Mouse (Mus musculus): ENCODE measurements around the gene Tnrc6b.

Tnrc6b gene

DNA sequence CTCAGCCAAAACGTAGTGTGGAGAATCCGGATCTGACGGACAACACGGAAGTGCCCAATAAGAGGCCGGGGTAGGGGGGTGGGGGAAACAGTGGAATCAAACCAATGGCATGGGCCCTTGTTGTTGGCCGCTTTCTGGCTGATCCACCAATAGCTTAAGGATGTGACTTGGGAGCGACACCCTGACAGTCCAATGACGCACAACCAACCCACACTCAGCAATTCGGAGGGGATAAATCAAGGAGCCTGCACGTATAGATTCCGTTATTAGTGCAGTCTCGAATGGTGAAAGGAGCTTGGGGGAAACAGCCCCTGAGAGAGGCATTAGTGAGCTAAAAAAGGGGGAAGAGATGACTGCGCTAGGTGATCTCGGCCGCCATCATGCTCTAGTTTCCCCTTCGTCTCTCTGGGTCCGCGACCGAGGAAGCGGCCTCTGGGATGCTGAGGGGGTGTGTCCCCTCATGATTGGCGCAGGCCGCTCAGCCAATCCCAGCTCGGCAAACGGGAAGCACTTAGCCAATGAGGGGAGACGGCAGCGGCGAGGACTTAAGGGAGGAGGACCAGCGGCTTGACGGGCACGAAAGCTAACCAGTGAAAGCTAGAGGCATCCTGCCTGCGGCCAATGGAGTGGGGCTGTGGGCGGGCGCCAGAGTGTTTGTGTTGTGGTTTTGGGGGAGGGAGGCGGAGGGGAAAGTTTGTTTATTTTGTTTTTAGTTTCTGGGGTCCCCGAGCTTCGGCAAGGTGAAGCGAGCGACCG lies at the start of gene Tnrc6b:
Gene Tnrc6b (plus strand): TSS at position 706 of the 756 bp plus-strand sequence.
- peak; percentile 99 for DNase-seq (ENCODE audit: low read depth)

GRCm38 (mm10) chr15:80664444-80664843 lies 46.7 kb upstream of the Tnrc6b start:
- no peak for DNase-seq (ENCODE audit: low read depth)

- no peak for DNase-seq (ENCODE audit: low read depth)
Measured at GRCm38 (mm10) chr15:80671295-80672252, 39.5 kb upstream of the Tnrc6b start, which contains the start of gene Fam83f. Gene Fam83f, plus strand, starts transcription at chr15:80671847.

DNA sequence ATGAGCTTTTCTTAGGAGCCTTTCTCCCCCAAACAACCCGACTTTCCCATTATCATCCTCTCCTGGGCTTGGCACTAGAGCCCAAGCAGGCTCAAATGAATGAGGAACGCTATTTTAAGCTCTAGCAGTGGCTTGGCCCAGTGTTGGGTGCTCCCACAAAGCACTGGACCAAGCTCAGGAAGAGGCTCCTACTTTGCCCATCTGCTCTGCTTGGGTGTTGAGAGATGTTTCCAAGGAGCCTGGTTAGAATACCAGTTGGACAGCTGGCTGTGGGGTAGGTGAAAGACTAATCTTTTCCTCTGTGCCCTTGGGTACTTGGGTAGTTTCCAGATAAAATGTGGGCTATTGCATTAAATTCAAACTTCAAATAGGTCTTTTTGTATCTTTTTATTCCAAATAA lies 38.3 kb upstream of the Tnrc6b start:
- no peak for DNase-seq (ENCODE audit: low read depth)

DNA sequence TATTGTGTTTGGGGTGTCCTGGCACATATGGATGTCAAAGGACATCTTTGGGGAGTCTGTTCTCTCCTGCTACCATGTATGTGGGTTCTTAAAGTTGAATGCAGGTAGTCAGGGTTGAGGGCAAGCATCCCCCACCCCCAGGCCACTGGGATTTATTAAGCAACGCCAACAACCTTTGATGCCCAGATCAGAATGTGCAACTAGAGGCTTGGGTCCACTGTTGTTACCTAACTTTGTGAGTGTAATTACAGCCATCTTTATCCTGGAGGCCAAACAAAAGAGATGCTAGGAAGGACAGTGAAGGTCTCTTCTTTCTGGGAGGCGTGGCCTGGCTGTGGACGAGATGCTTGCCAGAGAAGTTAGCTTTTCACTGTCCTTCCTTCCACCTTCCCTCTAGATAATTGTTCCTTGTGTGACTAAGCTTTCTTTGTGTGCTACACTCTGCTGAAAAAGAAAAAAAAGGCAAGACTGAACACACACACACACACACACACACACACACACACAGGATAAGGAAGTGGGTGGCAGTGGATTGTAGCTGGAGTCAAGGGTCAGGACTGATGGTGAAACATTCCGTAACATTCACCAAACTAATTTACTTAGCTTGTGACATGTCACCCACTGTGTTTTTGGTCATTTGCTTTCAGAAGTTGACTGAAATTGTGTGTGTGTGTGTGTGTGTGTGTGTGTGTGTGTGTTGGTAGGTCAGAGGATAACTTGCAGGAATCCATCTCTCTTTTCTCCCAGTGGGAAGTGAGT lies 37.6 kb upstream of the Tnrc6b start:
- no peak for DNase-seq (ENCODE audit: low read depth)

DNA sequence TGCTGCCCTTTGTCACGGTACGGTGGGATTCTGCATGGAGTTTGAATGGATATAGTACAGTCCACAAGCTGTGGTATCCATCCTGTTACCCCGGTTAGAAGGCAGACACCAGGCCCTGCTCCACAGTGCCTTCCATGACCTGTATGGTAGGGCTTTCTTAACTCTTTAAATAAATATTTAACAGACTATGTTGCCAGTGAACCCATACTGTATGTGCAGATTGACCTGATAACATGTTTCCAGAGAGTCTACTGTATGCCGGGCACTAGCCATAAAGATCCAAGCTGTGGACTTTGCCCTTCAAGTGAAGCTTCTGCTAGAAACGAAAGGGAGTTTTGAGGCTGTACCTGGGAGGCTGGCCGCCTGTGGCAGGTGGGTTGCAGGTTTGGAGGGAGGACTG lies 36.4 kb upstream of the Tnrc6b start:
- DNase-seq (ENCODE audit: low read depth): no peak

- no peak for DNase-seq (ENCODE audit: low read depth)
Measured at GRCm38 (mm10) chr15:80679515-80680215, 31.4 kb upstream of the Tnrc6b start.

DNA sequence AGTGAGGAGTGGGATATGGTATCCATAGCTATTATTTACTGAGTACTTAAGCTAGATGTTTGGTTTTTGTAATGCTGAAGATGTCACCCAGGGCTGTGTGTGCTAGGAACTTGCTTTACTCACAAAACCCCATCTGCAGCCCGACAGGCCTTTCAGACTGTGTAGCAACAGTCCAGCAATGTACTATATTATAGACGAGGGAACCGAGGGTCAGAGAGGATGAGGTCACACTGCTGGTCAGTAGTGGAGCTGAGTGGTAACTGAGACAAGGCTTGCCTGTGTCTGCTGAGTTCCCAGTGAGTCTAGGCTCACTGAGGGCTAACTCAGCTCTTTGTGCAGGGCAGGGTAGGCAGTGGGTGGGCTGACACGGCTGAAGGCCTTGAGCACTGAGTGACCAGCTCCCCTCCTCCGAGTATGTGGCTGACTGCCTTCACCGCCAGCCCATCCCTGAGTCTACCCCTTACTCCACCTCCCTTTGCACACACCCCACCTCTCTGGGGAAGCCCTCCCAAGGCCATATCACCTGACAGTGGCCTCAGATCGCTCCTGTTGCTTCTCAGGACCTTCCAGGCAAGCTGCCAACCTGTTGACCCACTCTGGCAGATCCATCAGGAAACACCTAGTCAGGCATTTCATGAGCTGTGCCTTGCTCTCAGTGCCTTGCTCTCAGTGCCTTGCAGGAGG lies 30.6 kb upstream of the Tnrc6b start:
- DNase-seq (ENCODE audit: low read depth): no peak

DNA sequence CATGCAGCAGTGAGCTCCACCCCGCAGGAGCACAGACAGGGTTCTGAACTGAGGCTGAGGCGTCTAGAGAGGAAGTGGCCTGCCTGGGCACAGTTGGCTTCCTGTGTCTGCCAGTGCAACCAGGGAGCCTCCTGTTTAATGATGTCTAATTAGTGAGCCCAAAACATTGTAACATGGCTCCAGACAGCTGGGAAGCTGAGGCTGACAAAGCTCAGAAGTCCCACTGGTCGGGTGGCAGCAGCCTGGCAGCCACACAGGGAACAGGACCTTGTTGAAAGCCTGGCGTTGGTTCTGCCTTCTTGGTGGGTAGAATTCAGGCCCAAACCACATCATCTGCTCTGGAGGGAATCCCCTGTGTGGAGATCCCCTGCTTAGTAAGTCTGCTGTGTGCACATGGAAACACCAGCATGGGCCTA lies 29.6 kb upstream of the Tnrc6b start:
- DNase-seq (ENCODE audit: low read depth): no peak

GRCm38 (mm10) chr15:80682343-80682742 lies 28.8 kb upstream of the Tnrc6b start:
- no peak for DNase-seq (ENCODE audit: low read depth)

GRCm38 (mm10) chr15:80683151-80683550 lies 28.0 kb upstream of the Tnrc6b start:
- DNase-seq (ENCODE audit: low read depth): no peak

- DNase-seq (ENCODE audit: low read depth): no peak
Measured at GRCm38 (mm10) chr15:80683990-80684389, 27.1 kb upstream of the Tnrc6b start.

DNA sequence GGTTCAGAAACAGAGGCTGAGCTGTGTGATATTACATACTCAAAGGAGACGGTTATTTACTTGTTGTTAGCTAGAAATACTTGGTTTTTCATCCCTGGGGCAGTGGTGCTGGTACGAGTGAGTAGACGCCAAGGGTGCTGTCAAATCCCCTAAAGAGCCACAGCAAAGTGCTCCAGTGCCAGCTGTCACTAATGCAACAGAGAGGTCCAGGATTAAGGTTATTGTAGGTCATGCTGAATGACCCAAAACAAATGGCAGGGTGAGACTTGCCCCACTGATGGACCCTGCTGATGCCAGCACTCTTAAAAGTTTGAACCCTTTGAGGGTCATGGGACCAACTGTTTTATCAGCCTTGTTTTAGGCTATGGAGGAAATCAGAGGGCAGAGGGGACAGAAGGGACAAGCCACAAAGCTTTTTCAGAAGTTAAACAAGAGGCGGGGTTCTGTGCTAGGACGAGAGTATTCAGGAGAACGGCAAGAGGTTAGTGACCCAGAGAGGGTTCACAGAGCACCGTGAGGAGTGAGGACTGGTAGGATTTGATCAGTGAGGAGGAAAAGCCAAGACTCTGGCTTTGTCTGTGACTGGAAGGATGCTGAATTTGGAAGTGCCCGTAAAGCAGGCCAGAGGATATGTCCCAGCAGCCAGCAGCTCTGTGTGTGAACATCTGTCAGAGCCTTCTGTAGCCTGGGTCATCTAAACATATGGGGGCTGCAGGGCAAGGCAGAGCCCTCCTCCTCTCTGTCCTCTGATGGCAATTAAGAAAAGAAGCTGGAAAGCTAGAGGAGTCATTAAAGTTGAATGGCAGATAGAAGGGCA lies 26.1 kb upstream of the Tnrc6b start:
- DNase-seq (ENCODE audit: low read depth): no peak

DNA sequence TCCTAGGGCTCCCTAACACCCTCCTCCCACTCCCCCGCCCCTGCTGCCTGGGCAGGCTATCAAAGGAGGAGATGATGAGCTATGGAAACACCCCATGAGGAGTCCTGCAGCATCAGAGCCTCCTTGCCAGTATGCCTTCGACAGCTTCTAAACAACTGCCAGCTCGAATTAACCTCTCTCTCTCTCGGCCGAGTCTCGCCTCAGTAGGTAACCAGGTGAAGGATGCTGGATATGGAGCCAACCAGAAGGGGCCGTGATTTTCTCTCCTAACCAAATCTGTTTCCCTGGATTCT lies 25.6 kb upstream of the Tnrc6b start:
- no peak for DNase-seq (ENCODE audit: low read depth)

DNA sequence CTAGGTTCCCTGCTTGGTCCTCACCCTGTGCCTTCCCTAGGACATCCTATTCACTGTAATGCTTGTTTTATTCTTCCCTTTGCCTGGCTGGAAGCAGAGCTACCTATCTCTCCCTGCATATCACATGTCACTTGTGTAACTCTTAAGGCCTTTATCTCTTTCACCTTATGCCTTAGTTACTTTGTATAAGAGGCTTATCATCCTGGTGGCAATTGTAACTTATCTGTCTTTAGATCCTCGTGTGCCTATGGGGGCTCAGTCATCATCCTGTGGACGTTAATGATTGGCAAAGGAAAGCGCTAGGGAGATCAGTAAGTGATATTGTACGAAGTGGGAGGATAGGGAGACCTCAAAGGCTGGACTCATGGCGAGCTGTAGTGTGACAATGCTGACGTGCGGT lies 22.6 kb upstream of the Tnrc6b start:
- DNase-seq (ENCODE audit: low read depth): no peak

DNA sequence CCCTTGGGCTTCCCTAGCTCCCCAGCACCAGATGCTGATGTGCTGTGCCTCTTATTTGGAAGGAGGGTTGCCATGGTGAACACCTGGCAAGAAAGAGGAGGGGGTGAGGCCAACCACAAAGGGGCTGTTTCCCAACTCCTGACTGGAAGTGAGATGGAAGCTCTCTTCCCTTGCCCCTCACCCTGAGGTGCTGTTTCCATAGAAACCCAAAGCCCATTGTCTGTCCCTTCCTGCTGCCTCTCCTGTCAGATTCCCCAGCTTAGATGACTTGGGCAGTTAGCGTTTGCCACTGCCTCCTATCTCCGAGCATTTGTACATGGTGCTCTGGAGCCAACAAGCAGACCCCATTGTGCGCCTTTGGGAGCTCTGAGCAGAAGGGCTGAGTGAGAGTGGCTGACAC lies 17.6 kb upstream of the Tnrc6b start:
- DNase-seq (ENCODE audit: low read depth): no peak

- no peak for DNase-seq (ENCODE audit: low read depth)
Measured at GRCm38 (mm10) chr15:80694125-80694910, 16.8 kb upstream of the Tnrc6b start.

DNA sequence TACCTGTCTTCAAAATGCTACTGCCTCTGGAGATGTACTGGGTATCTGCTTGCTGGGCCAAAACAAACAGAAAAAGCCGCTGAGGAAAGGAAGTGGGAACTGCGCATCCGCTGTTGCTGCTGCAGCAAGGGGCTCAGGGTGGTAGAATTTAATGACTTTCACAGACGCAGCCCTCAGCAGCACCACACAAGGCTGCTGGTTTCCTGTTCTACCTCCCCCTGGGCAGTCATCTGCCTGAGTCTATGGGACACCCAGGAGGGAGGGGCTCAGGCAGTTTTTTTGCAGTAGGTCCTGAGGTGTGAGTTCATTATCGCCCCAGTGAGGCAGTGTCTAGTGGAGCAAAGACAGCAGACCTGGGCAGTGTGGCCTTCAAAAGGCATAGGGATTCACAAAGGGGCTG lies 13.5 kb upstream of the Tnrc6b start:
- no peak for DNase-seq (ENCODE audit: low read depth)

- DNase-seq (ENCODE audit: low read depth): no peak
Measured at GRCm38 (mm10) chr15:80701481-80702257, 9.4 kb upstream of the Tnrc6b start.

All from c-Kit-positive CD71-positive TER-119-negative erythroid progenitor cells, embryonic 14.5 days (primary cell).